Mouse (Mus musculus) spleen, adult 2 months (tissue): ENCODE data around the gene Fam19a2.

Experiments
- CTCF ChIP-seq: fragments of 200-500 bp; IDR thresholded peaks from 2 replicates; pipeline ENCODE4 v1.5.1; 2011; ENCODE audit warnings: mild to moderate bottlenecking, inconsistent platforms; ENCODE audit not compliant: insufficient read depth, insufficient read length, insufficient replicate concordance; ENCODE audit errors: extremely low read depth
- POLR2A ChIP-seq: fragments of 200-500 bp; IDR thresholded peaks from 2 replicates; pipeline ENCODE4 v1.6.1; 2011; ENCODE audit warnings: low read depth, low read length, inconsistent platforms

- TF ChIP-seq POLR2A (no peak), CTCF (no peak)
Observed at GRCm38 (mm10) chr10:123248063-123248462, 15.7 kb upstream of the Fam19a2 start.
